ENCODE assay signal across 14 mouse cellular contexts in the genomic region with DNA sequence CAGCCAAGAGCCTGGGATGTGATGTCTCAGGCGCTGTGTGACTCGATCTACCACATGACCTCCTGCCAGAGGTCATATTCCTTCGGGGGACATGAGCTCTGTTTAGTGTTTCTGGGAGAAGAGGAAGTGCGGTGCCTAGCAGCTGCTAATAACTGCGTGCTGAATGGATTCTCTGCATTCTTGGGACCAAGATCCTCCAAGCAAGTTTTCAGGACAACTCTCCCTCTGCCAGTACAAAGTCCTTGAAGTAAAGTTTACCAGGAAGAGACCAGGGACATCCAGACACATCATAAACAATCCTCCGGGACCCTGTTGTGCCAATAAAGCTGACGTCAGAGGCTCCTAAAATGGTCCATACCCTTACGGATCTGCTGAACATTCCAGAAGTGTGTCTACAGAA. TPM values are rescaled to one million over a fixed set of nuclear protein-coding genes. Genes with fewer than 3 reads are reported as not detected.
DNase-seq lines count a peak whose midpoint lies in the region; ATAC-seq and TF ChIP-seq lines count a peak whose summit lies in the region.
"Had no signal": no experiment of that assay in that cellular context is flagged by ENCODE, and none has a peak within 500 bp of the region (broad histone marks: within the 10 kb centered on the region; RNA-seq: fewer than 3 reads in every experiment).

No protein-coding gene starts in this region.

- TF ChIP-seq EP300 in heart, postnatal 0 days (IDR thresholded peaks at IDR 0.05; ENCODE audit: low read depth) = no peak

- H3K4me2 ChIP-seq in heart, embryonic 11.5 days = no peak overlapping the region
- H3K4me2 ChIP-seq in liver, embryonic 11.5 days = no peak overlapping the region
- H3K4me2 ChIP-seq in heart, postnatal 0 days (ENCODE audit: low read depth, low read length) = no peak overlapping the region
- H3K4me2 ChIP-seq in stomach, embryonic 16.5 days (ENCODE audit: low read depth, low read length) = no peak overlapping the region
- H3K4me2 ChIP-seq: embryonic facial prominence, embryonic 13.5 days had no signal

- H3K36me3 ChIP-seq in heart, embryonic 11.5 days (ENCODE audit: control insufficient read depth, insufficient read depth, low read length) = no peaks in the 10 kb centered on the region
- no peaks in the 10 kb centered on the region for H3K36me3 ChIP-seq in liver, adult 2 months (ENCODE audit: control insufficient read depth, insufficient read depth, low read length)
- no peaks in the 10 kb centered on the region for H3K36me3 ChIP-seq in liver, embryonic 11.5 days (ENCODE audit: control insufficient read depth, insufficient read depth, low read length)
- peaks cover 2% of the 10 kb centered on the region; the same call in 1 of the 2 replicates for H3K36me3 ChIP-seq in heart, postnatal 0 days (replicated peaks; ENCODE audit: control insufficient read depth, insufficient read depth, low read length)
- H3K36me3 ChIP-seq in stomach, embryonic 16.5 days (ENCODE audit: control insufficient read depth, insufficient read depth, low read length) = no peaks in the 10 kb centered on the region

- 29% methylated on average over 8 of the region's 8 CpGs for WGBS in heart, embryonic 11.5 days (ENCODE audit: insufficient replicate concordance)
- 65% methylated on average over 8 of the region's 8 CpGs for WGBS in liver, adult 2 months
- WGBS in liver, embryonic 11.5 days = 49% methylated on average over 8 of the region's 8 CpGs
- 19% methylated on average over 8 of the region's 8 CpGs for WGBS in heart, postnatal 0 days
- 38% methylated on average over 8 of the region's 8 CpGs for WGBS in stomach, embryonic 16.5 days

- H3K9ac ChIP-seq in heart, embryonic 11.5 days (ENCODE audit: low read depth, low read length) = no peak overlapping the region
- H3K9ac ChIP-seq in liver, adult 2 months (ENCODE audit: low read depth, low read length) = no peak overlapping the region
- H3K9ac ChIP-seq in liver, embryonic 11.5 days (ENCODE audit: low read depth, low read length) = no peak overlapping the region
- no peak overlapping the region for H3K9ac ChIP-seq in heart, postnatal 0 days (replicated peaks; ENCODE audit: low read depth, low read length)
- H3K9ac ChIP-seq in stomach, embryonic 16.5 days (ENCODE audit: low read length) = no peak overlapping the region
- H3K9ac ChIP-seq: embryonic facial prominence, embryonic 13.5 days; forebrain, postnatal 0 days had no signal

- peak overlapping the region; percentile 42; the same call in 1 of the 2 replicates for H3K27ac ChIP-seq in heart, embryonic 11.5 days (ENCODE audit: low read depth, low read length)
- H3K27ac ChIP-seq in liver, adult 2 months (replicated peaks; ENCODE audit: insufficient read depth, low read depth, low read length) = no peak overlapping the region
- no peak overlapping the region for H3K27ac ChIP-seq in liver, embryonic 11.5 days (ENCODE audit: low read depth, low read length)
- peak overlapping the region; percentile 85 for H3K27ac ChIP-seq in heart, postnatal 0 days (ENCODE audit: low read depth)
- peak overlapping the region; percentile 35 for H3K27ac ChIP-seq in stomach, embryonic 16.5 days (ENCODE audit: low read length)
- H3K27ac ChIP-seq: embryonic facial prominence, embryonic 13.5 days had no signal

- H3K9me3 ChIP-seq in heart, embryonic 11.5 days (replicated peaks; ENCODE audit: control insufficient read depth, low read length) = no peaks in the 10 kb centered on the region
- H3K9me3 ChIP-seq in liver, embryonic 11.5 days (ENCODE audit: control insufficient read depth, low read length) = no peaks in the 10 kb centered on the region
- H3K9me3 ChIP-seq in heart, postnatal 0 days (replicated peaks; ENCODE audit: control insufficient read depth, low read length) = no peaks in the 10 kb centered on the region
- H3K9me3 ChIP-seq in stomach, embryonic 16.5 days (replicated peaks; ENCODE audit: control insufficient read depth, low read length) = no peaks in the 10 kb centered on the region
- H3K9me3 ChIP-seq: embryonic facial prominence, embryonic 13.5 days had no signal

- no peak for TF ChIP-seq CTCF in liver, adult 2 months (IDR thresholded peaks at IDR 0.05; ENCODE audit: low read depth, low read length)
- no peak for TF ChIP-seq CTCF in heart, postnatal 0 days (IDR thresholded peaks at IDR 0.05; ENCODE audit: low read depth)

- H3K79me2 ChIP-seq in liver, adult 2 months (ENCODE audit: control insufficient read depth, insufficient read depth, low read length) = no peaks in the 10 kb centered on the region

- no peak for TF ChIP-seq POLR2A in liver, adult 2 months (IDR thresholded peaks at IDR 0.05; ENCODE audit: extremely low read depth, insufficient read depth, low read length)

- H3K4me3 ChIP-seq in heart, embryonic 11.5 days (ENCODE audit: low read depth, low read length) = no peak overlapping the region
- H3K4me3 ChIP-seq in liver, adult 2 months (ENCODE audit: insufficient read depth, low read depth, low read length) = no peak overlapping the region
- no peak overlapping the region for H3K4me3 ChIP-seq in liver, embryonic 11.5 days (ENCODE audit: low read depth, low read length)
- no peak overlapping the region for H3K4me3 ChIP-seq in heart, postnatal 0 days (ENCODE audit: low read depth, low read length)
- no peak overlapping the region for H3K4me3 ChIP-seq in stomach, embryonic 16.5 days (replicated peaks; ENCODE audit: low read length)
- H3K4me3 ChIP-seq: embryonic facial prominence, embryonic 13.5 days had no signal

- no peaks in the 10 kb centered on the region for H3K27me3 ChIP-seq in heart, embryonic 11.5 days (ENCODE audit: control insufficient read depth, insufficient read depth, low read length)
- no peaks in the 10 kb centered on the region for H3K27me3 ChIP-seq in liver, adult 2 months (ENCODE audit: control insufficient read depth, insufficient read depth, low read length)
- H3K27me3 ChIP-seq in liver, embryonic 11.5 days (replicated peaks; ENCODE audit: control insufficient read depth, insufficient read depth, low read length) = no peaks in the 10 kb centered on the region
- no peaks in the 10 kb centered on the region for H3K27me3 ChIP-seq in heart, postnatal 0 days (ENCODE audit: control insufficient read depth, insufficient read depth, low read length)
- no peaks in the 10 kb centered on the region for H3K27me3 ChIP-seq in stomach, embryonic 16.5 days (ENCODE audit: control insufficient read depth, insufficient read depth, low read length)
- H3K27me3 ChIP-seq: embryonic facial prominence, embryonic 13.5 days; Patski had no signal

- no peak for DNase-seq in heart, postnatal 25 days (ENCODE audit: low spot score)
- DNase-seq in liver, adult 2 months (ENCODE audit: extremely low read depth, low read depth, low spot score) = peak; percentile 35
- no peak for DNase-seq in liver, embryonic 11.5 days (ENCODE audit: low spot score)
- DNase-seq in heart, postnatal 0 days (ENCODE audit: low spot score) = peak; percentile 51
- DNase-seq in left cerebral cortex, postnatal 14 days (ENCODE audit: low spot score in 2 of 2) = no peak
- DNase-seq: adrenal gland, postnatal 25 days; cerebellum, adult 11-12 months; forebrain, postnatal 0 days had no signal

- no peak for ATAC-seq in heart, embryonic 11.5 days (replicated peaks; ENCODE audit: insufficient number of reproducible peaks, low FRiP score, low TSS enrichment)
- ATAC-seq in liver, embryonic 11.5 days (replicated peaks; ENCODE audit: low FRiP score) = no peak
- ATAC-seq in heart, postnatal 0 days (ENCODE audit: insufficient read depth, low read depth) = no peak
- no peak for ATAC-seq in stomach, embryonic 16.5 days (ENCODE audit: insufficient read depth, low FRiP score)
- no peak for ATAC-seq in inflammation-experienced regulatory T-cells, adult 6 months
- ATAC-seq: CD4-positive, CD25-positive, alpha-beta regulatory T cell, adult 4 months; forebrain, postnatal 0 days; Patski had no signal

- intact Hi-C loops in heart, postnatal 25 days (cut with DNase I) = loop anchor here (10.0 kb wide), 2 partner anchors 203 to 567 kb away; no protein-coding TSS in a partner anchor
- intact Hi-C loops in left cerebral cortex, postnatal 14 days (cut with DNase I) = loop anchor here (5.0 kb wide), 1 partner anchor 54 kb away; no protein-coding TSS in a partner anchor

- peaks cover 39% of the 10 kb centered on the region for H3K4me1 ChIP-seq in heart, embryonic 11.5 days (ENCODE audit: control insufficient read depth, insufficient read depth, low read length)
- no peaks in the 10 kb centered on the region for H3K4me1 ChIP-seq in liver, adult 2 months (ENCODE audit: control insufficient read depth, insufficient read depth, low read length)
- peaks cover 14% of the 10 kb centered on the region for H3K4me1 ChIP-seq in liver, embryonic 11.5 days (replicated peaks; ENCODE audit: control insufficient read depth, insufficient read depth, low read length)
- peaks cover 41% of the 10 kb centered on the region for H3K4me1 ChIP-seq in heart, postnatal 0 days (ENCODE audit: control insufficient read depth, insufficient read depth)
- peaks cover 33% of the 10 kb centered on the region for H3K4me1 ChIP-seq in stomach, embryonic 16.5 days (ENCODE audit: control insufficient read depth, insufficient read depth, low read length)

RNA-seq across cellular contexts. Expression of a gene that starts 46.5 kb away (rescaled TPM):
- 129 and 143 TPM in 2 replicates for polyA plus RNA-seq in heart, embryonic 11.5 days (2014; fragmentation: Nextera tagmentation; extraction: Ambion mirVana)
- total RNA-seq in heart, postnatal 25 days (2021) = 10 to 100 TPM; 20.8 to 20.9 TPM
- 1.4 and 2.8 TPM in 2 replicates for total RNA-seq in liver, adult 2 months (2014; rRNA removed)
- 3.8 and 5.8 TPM in 2 replicates for polyA plus RNA-seq in liver, adult 2 months (2012; rRNA removed)
- polyA plus RNA-seq in liver, embryonic 11.5 days (2014; fragmentation: Nextera tagmentation; extraction: Ambion mirVana) = 85.7 and 89.5 TPM in 2 replicates
- 16.6 and 17.9 TPM in 2 replicates for total RNA-seq in heart, postnatal 0 days (2014; rRNA removed; ENCODE audit: low replicate concordance)
- 57.1 and 57.5 TPM in 2 replicates for polyA plus RNA-seq in heart, postnatal 0 days (2015; fragmentation: Nextera tagmentation; extraction: Ambion mirVana)
- polyA plus RNA-seq in stomach, embryonic 16.5 days (2015; fragmentation: Nextera tagmentation; extraction: Ambion mirVana) = 140 and 149 TPM in 2 replicates
- polyA plus RNA-seq in inflammation-experienced regulatory T-cells, adult 6 months (2017; shearing (Covaris generic)) = under 1 TPM in 2 of 3 experiments, not detected in 1; 0.70 to 0.77 TPM
- total RNA-seq in left cerebral cortex, postnatal 14 days (2021) = 10 to 100 TPM; 52.5 to 61.7 TPM

Comparison
In these comparisons a context has a peak if more than half of its experiments do, and no peak if none do; other contexts are left out.
1. DNase-seq: peak in liver, adult 2 months (single experiment) and heart, postnatal 0 days (single experiment); none in heart, postnatal 25 days (single experiment), liver, embryonic 11.5 days (single experiment) and left cerebral cortex, postnatal 14 days (0 of 2).
2. H3K27ac ChIP-seq: peak in heart, embryonic 11.5 days (single experiment), heart, postnatal 0 days (single experiment) and stomach, embryonic 16.5 days (single experiment); none in liver, adult 2 months (single experiment) and liver, embryonic 11.5 days (single experiment).